Mouse (Mus musculus) spleen, embryonic (tissue): ENCODE data around the gene Lrrn1.

Source experiments
- CTCF ChIA-PET: fragments of 350-600 bp; sonication (Branson Sonifier 250); formaldehyde crosslinking; loops from one replicate; lab custom pipeline; 2022; lab: Charles Lee

Gene Lrrn1

DNA sequence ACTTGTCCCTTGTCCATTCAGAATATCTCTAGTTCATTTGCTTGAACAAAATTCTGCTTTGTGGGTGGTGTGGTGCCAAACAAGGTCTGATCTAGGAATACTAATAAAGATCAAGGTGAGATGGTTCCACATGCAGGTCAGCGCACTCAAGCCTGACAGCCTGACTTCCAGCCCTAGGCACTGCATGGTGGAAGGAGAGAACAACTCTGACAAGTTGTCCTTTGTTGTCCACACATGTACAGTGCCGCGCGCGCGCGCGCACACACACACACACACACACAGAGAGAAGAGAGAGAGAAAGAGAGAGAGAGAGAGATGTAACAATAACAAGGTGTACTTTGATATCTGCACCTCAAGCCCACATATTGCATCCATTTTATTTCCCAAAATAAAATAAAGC, 47.7 kb downstream of the Lrrn1 start:
- CTCF ChIA-PET = no interaction called here

DNA sequence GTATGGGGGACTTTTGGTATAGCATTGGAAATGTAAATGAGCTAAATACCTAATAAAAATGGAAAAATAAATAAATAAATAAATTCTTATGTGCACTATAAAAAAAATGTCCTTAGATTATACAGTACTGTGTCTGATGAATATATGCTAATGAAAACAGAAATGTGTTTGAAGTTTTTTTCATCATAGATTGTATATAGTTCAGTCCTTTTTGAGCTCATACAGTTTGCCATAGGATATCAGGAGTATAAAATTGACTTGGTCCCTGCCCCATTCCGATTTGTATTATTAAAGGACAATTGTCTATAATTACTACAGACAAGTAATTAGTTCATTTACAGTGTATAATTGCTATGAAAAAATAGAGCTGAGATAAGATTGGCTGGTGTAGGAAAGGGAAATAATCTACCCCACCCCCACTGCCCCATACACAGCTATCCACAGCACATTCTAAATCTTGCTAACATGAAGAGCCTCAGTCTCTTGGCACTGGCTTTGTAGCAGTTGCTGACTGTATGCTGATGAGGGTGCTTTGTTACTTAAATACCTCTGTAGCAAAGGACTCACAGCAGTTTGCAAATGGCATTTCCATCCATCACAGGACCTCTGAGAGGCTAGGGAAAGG, 54.3 kb downstream of the Lrrn1 start:
- CTCF ChIA-PET = no interaction called here

DNA sequence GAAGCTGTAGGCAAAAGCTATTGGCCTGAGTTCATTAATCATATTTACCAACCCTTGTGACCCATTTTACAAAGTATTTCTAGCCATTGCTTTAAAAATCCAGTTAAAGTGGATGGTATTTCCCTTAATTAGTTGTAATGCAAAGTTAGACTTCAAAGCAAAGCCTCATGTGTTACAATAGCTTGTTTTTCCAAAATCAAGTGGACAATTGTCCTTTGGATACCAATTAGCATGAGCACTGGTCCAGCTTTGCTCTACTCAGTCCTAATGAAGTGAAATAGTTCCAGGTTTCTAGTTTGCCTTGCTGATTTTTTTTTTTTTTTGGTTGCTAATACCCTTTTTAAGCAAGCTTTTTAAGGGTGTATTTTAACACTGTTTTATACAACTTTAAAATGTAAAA, 75.6 kb downstream of the Lrrn1 start:
- CTCF ChIA-PET = no interaction called here

DNA sequence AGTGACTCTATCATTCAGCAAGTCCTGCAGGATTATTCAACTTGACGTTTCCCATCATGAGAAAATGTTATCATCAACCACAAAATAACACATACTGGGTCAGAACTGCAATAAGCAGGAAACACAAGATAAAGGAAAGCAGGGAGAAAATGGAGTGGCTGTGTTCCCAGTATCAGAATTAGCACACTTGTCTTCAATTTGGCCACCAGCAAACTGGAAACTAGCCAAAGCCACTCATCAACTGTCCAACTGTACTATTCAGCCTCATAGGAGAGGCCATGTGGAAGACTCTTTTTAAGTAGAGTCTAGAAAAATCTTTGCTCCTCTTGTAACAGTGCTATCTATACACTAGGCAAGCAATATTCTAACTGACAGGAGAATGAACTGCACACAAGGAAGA, 84.7 kb downstream of the Lrrn1 start:
- CTCF ChIA-PET = no interaction called here
